Mouse (Mus musculus): Measurements from ENCODE around the gene Pfn1. TPM values are rescaled to one million over a fixed set of nuclear protein-coding genes. Genes with fewer than 3 reads are reported as not detected.

The Pfn1 gene
- polyA plus RNA-seq, 1 experiment from 2014 or later: 1,550 TPM

DNA sequence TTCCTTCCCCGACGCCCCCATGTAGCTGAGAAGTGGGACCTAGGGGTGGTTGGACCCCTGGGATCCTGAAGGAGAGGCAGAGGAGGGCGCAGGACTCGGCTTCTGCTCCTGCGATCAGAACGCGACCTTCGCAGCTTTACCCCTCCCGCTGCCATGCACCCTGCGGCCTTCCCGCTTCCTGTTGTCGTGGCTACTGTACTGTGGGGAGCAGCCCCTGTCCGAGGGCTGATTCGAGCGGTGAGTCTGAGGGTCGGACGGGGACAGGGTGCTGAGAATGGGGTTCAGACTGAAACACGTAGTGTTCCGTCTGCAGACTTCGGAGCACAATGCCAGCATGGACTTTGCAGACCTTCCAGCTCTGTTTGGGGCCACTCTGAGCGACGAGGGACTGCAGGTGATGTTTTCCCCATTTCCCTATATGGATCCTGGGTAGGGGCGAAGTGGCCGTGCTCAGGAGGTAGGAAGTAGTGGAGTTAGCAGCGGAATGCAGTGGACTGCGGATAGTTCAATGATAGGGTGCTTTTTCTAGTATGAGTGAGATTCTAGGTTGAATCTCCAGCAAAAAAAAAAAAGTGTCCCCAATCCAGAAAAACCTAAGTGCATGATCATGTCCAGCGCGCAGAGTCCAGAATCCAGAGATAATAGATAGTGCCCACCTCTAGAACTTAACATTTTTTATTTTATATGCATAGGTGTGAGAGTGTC, 6.6 kb downstream of the Pfn1 start:
- Histone ChIP-seq H3K36me3 (ENCODE audit: control insufficient read depth, insufficient read depth, low read length) (peaks cover 23% of the 10 kb centered on the region), H3K4me2 (replicated peaks; ENCODE audit: low read depth) (peak overlapping the region; percentile 92), H3K9ac (ENCODE audit: low read length) (peak overlapping the region; percentile 86), H3K27ac (replicated peaks) (peak overlapping the region; percentile 97), H3K9me3 (ENCODE audit: control insufficient read depth, low read length) (no peaks in the 10 kb centered on the region), H3K4me1 (replicated peaks; ENCODE audit: control insufficient read depth, insufficient read depth) (peaks cover 3% of the 10 kb centered on the region), H3K4me3 (ENCODE audit: low read depth, low read length) (peak overlapping the region; percentile 74), H3K27me3 (ENCODE audit: control insufficient read depth, insufficient read depth, low read length) (no peaks in the 10 kb centered on the region)
- WGBS: 3% methylated on average over 28 of the region's 28 CpGs
- ATAC-seq (ENCODE audit: low FRiP score, low TSS enrichment) (no peak; the same call in 1 of the 2 replicates), DNase-seq (ENCODE audit: low spot score) (peak; percentile 49)
- TF ChIP-seq CTCF (IDR thresholded peaks at IDR 0.05; ENCODE audit: low read depth) (no peak), EP300 (optimal IDR thresholded peaks at IDR 0.05) (no peak)

DNA sequence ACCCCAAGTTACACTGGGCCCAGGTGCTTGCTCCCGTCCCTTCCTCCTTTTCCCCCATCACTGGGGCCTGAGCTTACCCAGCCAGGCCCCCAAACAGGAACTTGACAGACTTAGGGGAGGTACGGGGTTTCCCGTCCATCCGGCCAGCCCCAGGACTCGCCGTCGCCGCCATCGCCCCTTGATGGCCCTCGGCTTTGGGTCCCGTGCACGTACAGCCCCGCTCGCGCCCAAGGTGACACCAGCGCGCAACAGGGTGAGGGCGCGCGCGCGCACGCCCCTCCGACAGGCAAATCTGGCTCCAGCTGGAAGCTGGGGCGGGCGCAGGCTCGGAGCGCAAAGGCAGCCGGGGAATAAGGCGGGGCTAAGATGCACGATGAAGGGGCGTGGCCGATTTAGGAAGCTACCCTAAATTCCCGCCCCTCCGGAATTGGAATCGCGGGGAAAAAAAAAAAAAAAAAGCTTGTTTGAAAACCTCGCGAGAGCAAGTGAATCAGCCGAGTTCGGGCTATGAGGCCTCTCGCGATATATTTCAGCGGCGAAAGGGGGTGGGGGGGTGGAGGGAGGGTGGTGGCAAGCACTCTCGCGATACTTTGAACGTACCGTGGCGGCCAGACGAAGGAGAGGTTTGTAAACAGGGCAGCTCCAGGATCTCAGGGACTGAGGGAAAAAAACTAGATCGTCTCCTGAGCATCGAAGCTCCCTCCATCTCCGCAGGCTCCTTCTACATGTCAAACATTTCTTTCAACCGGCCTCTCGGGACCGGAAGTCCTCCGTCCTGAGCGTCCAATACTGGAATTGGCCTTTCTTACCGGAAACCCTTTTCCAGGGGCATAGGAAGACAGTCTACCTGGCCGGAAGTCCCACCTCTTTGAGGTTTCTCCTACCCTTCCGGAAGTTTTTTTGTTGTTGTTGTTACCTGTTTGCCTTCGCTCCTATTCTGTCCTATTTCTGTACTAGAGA, 7.5 kb downstream of the Pfn1 start, which contains the start of the genes Rnf167 and Slc25a11:
Gene Rnf167, plus strand, starts transcription at position 545 of the 960 bp plus-strand sequence.
Gene Slc25a11, minus strand, starts transcription at position 789 of the 960 bp plus-strand sequence.
- no peaks in the 10 kb centered on the region for H3K27me3 ChIP-seq (ENCODE audit: control insufficient read depth, insufficient read depth, low read length)
- under 1% methylated on average over 63 of the region's 63 CpGs for WGBS
- H3K9ac ChIP-seq (ENCODE audit: low read length): peak within 1 kb of the TSS; percentile 86
- peaks cover 3% of the 10 kb centered on the region for H3K4me1 ChIP-seq (replicated peaks; ENCODE audit: control insufficient read depth, insufficient read depth)
- ATAC-seq (ENCODE audit: low FRiP score, low TSS enrichment) (peak; percentile 87), DNase-seq (ENCODE audit: low spot score) (peak; percentile 98)
- H3K4me3 ChIP-seq (ENCODE audit: low read depth, low read length): peak within 1 kb of the TSS; percentile 74
- peaks cover 23% of the 10 kb centered on the region for H3K36me3 ChIP-seq (ENCODE audit: control insufficient read depth, insufficient read depth, low read length)
- peak within 1 kb of the TSS; percentile 97 for H3K27ac ChIP-seq (replicated peaks)
- H3K9me3 ChIP-seq (ENCODE audit: control insufficient read depth, low read length): no peaks in the 10 kb centered on the region
- TF ChIP-seq CTCF (IDR thresholded peaks at IDR 0.05; ENCODE audit: low read depth): peak; percentile 45
- peak; percentile 100 for TF ChIP-seq EP300 (optimal IDR thresholded peaks at IDR 0.05)
- H3K4me2 ChIP-seq (replicated peaks; ENCODE audit: low read depth): peak within 1 kb of the TSS; percentile 92

DNA sequence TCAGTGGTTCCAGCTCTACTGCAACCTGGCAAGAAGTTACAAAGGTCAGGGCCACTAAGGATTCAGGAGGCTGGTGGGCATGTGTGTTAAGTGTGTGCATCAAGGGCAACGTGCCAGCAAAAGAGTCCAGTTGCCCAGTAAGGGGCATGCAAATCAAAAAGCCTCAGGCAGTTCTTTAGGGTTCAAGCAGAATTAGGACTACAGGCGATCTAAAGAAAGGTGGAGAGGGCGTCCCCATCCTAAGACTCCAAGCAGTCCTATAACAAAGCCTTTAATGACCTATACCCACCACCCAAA, 8.2 kb downstream of the Pfn1 start:
- H3K4me1 ChIP-seq (replicated peaks; ENCODE audit: control insufficient read depth, insufficient read depth): peaks cover 3% of the 10 kb centered on the region
- no peaks in the 10 kb centered on the region for H3K27me3 ChIP-seq (ENCODE audit: control insufficient read depth, insufficient read depth, low read length)
- H3K9me3 ChIP-seq (ENCODE audit: control insufficient read depth, low read length): no peaks in the 10 kb centered on the region
- no peak for TF ChIP-seq CTCF (IDR thresholded peaks at IDR 0.05; ENCODE audit: low read depth)
- no peak for TF ChIP-seq EP300 (optimal IDR thresholded peaks at IDR 0.05)
- H3K27ac ChIP-seq (replicated peaks): peak overlapping the region; percentile 79
- ATAC-seq (ENCODE audit: low FRiP score, low TSS enrichment) (no peak), DNase-seq (ENCODE audit: low spot score) (no peak)
- H3K4me3 ChIP-seq (ENCODE audit: low read depth, low read length): peak overlapping the region; percentile 54
- H3K4me2 ChIP-seq (replicated peaks; ENCODE audit: low read depth): peak overlapping the region; percentile 71
- H3K9ac ChIP-seq (ENCODE audit: low read length): peak overlapping the region; percentile 83
- 17% methylated on average over 3 of the region's 3 CpGs for WGBS
- H3K36me3 ChIP-seq (ENCODE audit: control insufficient read depth, insufficient read depth, low read length): peaks cover 23% of the 10 kb centered on the region

DNA sequence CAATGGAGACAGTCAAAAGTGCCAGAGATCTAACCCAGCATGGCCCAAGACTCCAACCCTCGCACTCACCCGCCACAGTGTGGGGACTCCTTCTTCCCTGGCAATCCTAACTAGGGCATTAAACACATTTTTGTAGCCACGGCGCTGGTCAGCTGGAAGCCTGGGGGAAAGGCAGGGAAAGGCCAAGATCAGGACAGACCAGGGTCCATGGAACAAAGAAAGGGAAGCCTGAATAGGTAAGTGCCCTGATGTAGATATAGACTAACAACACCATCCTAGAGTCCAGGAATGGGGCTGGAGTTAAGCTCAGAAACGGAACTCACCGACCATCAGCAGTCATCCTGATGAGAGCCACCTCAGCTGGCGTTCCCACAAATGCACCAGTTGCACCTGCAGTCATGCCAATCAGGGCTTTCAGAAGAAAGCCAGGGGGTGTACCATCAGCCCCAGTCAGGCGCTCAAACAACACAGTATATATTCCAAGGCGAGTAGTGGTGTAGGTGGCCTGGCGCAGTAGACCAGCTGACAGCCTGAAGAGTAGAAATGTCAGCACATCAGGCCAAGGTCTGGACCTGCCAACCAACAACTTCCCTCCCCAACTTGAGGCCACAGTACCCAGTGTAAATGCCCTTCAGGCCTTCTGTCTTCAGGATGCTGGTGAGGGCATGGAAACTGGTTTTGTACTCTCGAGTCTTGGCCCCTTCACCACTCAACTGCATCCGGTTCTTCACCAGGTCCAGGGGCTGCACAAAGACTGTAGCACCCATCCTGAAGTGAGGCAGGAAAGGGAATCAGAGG, 8.8 kb downstream of the Pfn1 start:
- Histone ChIP-seq H3K27ac (replicated peaks) (peak overlapping the region; percentile 79), H3K9ac (ENCODE audit: low read length) (peak overlapping the region; percentile 83), H3K4me3 (ENCODE audit: low read depth, low read length) (peak overlapping the region; percentile 54), H3K9me3 (ENCODE audit: control insufficient read depth, low read length) (no peaks in the 10 kb centered on the region), H3K4me1 (replicated peaks; ENCODE audit: control insufficient read depth, insufficient read depth) (peaks cover 3% of the 10 kb centered on the region), H3K27me3 (ENCODE audit: control insufficient read depth, insufficient read depth, low read length) (no peaks in the 10 kb centered on the region), H3K4me2 (replicated peaks; ENCODE audit: low read depth) (peak overlapping the region; percentile 71), H3K36me3 (ENCODE audit: control insufficient read depth, insufficient read depth, low read length) (peaks cover 19% of the 10 kb centered on the region)
- ATAC-seq (ENCODE audit: low FRiP score, low TSS enrichment) (no peak), DNase-seq (ENCODE audit: low spot score) (no peak)
- WGBS: 78% methylated on average over 12 of the region's 12 CpGs
- TF ChIP-seq CTCF (IDR thresholded peaks at IDR 0.05; ENCODE audit: low read depth): no peak
- TF ChIP-seq EP300 (optimal IDR thresholded peaks at IDR 0.05): no peak

DNA sequence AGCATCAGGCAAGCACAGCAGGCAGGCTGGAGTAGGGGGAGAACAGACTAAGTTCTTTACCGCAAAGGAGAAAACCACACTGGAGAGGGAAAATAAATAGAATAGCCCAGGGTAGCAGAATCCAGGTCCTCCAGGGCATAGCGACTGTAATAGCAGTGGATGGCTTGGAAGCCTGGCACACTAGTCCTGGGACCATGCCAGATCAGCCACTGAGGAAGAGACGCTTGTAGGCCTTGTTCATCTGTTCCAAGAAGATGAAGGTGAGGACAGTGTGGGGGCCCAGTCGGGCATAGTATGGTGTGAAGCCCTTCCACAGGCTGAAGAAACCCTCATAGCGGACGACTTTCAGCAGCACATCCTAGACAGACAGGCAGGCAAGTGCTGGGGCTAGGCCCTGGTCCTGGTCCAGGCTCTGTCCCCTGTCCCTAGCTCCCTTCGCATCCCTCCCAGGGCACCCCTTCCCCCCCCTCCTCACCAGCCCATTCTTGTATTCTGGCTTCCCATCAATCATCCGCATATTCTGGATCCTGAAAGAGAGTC, 9.8 kb downstream of the Pfn1 start:
- Histone ChIP-seq H3K4me1 (replicated peaks; ENCODE audit: control insufficient read depth, insufficient read depth) (peaks cover 3% of the 10 kb centered on the region), H3K4me3 (ENCODE audit: low read depth, low read length) (no peak overlapping the region), H3K36me3 (ENCODE audit: control insufficient read depth, insufficient read depth, low read length) (peaks cover 15% of the 10 kb centered on the region), H3K9ac (ENCODE audit: low read length) (no peak overlapping the region), H3K27me3 (ENCODE audit: control insufficient read depth, insufficient read depth, low read length) (no peaks in the 10 kb centered on the region), H3K4me2 (replicated peaks; ENCODE audit: low read depth) (no peak overlapping the region), H3K27ac (replicated peaks) (no peak overlapping the region), H3K9me3 (ENCODE audit: control insufficient read depth, low read length) (no peaks in the 10 kb centered on the region)
- DNase-seq (ENCODE audit: low spot score): no peak
- TF ChIP-seq EP300 (optimal IDR thresholded peaks at IDR 0.05) (no peak), CTCF (IDR thresholded peaks at IDR 0.05; ENCODE audit: low read depth) (no peak)
- WGBS: 98% methylated on average over 8 of the region's 8 CpGs
- no peak for ATAC-seq (ENCODE audit: low FRiP score, low TSS enrichment)
